Mouse (Mus musculus) lung, postnatal 0 days (tissue): ENCODE data around the gene Syne3. TPM values are rescaled to one million over a fixed set of nuclear protein-coding genes. Genes with fewer than 3 reads are reported as not detected.

Experiments used
- ATAC-seq: fragments of 200-750 bp; cut with Nextera tagmentation; 2 replicates; pipeline ENCODE4 v1.8.0; 2017; ENCODE audit warnings: moderate library complexity
- DNase-seq: peaks from one replicate; pipeline ENCODE4 v3.0.0-alpha.2; 2016; ENCODE audit warnings: low spot score
- H3K27ac ChIP-seq: fragments of 300-500 bp; sonication (generic); 2 replicates; pipeline ENCODE4 v1.5.1; 2014; ENCODE audit warnings: antibody characterized with exemption, mild to moderate bottlenecking, low read length, mixed read lengths
- H3K27me3 ChIP-seq: fragments of 300-500 bp; sonication (generic); replicated peaks from 2 replicates; pipeline ENCODE4 v1.6.1; 2014; ENCODE audit warnings: low read length, mixed read lengths; ENCODE audit not compliant: insufficient read depth
- H3K36me3 ChIP-seq: fragments of 300-500 bp; sonication (generic); 2 replicates; pipeline ENCODE4 v1.6.1; 2014; ENCODE audit warnings: low read length, mixed read lengths; ENCODE audit not compliant: insufficient read depth
- H3K4me1 ChIP-seq: fragments of 300-500 bp; sonication (generic); 2 replicates; pipeline ENCODE4 v1.6.1; 2014; ENCODE audit warnings: antibody characterized with exemption, low read depth, low read length, mixed read lengths; ENCODE audit not compliant: insufficient read depth
- H3K4me2 ChIP-seq: fragments of 300-500 bp; sonication (generic); replicated peaks from 2 replicates; pipeline ENCODE4 v1.6.1; 2014; ENCODE audit warnings: low read depth, mild to moderate bottlenecking, low read length, moderate library complexity, mixed read lengths
- H3K4me3 ChIP-seq: fragments of 300-500 bp; sonication (generic); 2 replicates; pipeline ENCODE4 v1.5.1; 2014; ENCODE audit warnings: low read depth, low read length
- H3K9ac ChIP-seq: fragments of 300-500 bp; sonication (generic); replicated peaks from 2 replicates; pipeline ENCODE4 v1.6.1; 2014; ENCODE audit warnings: low read depth, mild to moderate bottlenecking
- H3K9me3 ChIP-seq: fragments of 300-500 bp; sonication (generic); 2 replicates; pipeline ENCODE4 v1.6.1; 2016; ENCODE audit warnings: low read length, mixed read lengths
- CTCF ChIP-seq: IDR thresholded peaks from 2 replicates; pipeline ENCODE4 v1.5.1; 2016; ENCODE audit warnings: antibody characterized with exemption, mild to moderate bottlenecking
- EP300 ChIP-seq: IDR thresholded peaks from 2 replicates; pipeline ENCODE4 v1.6.1; 2016; ENCODE audit warnings: antibody characterized with exemption, mild to moderate bottlenecking, control low read depth
- WGBS: fragments of 180-500 bp; shearing (Covaris S2); extraction: QIAGEN DNeasy Blood & Tissue Kit; methylation state at CpG from one replicate; pipeline ENCODE4 v1.1.7; 2014; 5-methylcytosine and 5-hydroxymethylcytosine counted together
- polyA plus RNA-seq: library from polyadenylated mRNA; unstranded; fragments of >200 nt; fragmentation: Nextera tagmentation; extraction: Ambion mirVana; gene quantifications from 2 replicates; pipeline ENCODE4 v1.2.1, GENCODE M21; 2015

Gene Syne3
- polyA plus RNA-seq, 1 experiment from 2014 or later: 1.2 TPM

- H3K9ac ChIP-seq: no peak overlapping the region
- no peak for DNase-seq
Observed at GRCm38 (mm10) chr12:105003158-105003557, 6.5 kb downstream of the Syne3 start.

GRCm38 (mm10) chr12:105002340-105003132, 7.1 kb downstream of the Syne3 start:
- DNase-seq: no peak
- Histone ChIP-seq H3K9me3 (no peaks in the 10 kb centered on the region), H3K36me3 (no peaks in the 10 kb centered on the region), H3K4me3 (no peak overlapping the region), H3K9ac (no peak overlapping the region), H3K27me3 (no peaks in the 10 kb centered on the region), H3K4me2 (no peak overlapping the region), H3K27ac (no peak overlapping the region), H3K4me1 (no peaks in the 10 kb centered on the region; the same call in 1 of the 2 replicates)
- TF ChIP-seq CTCF (peak; percentile 37), EP300 (no peak)
- 63% methylated on average over 10 of the region's 10 CpGs for WGBS
- ATAC-seq: no peak

More at GRCm38 (mm10) chr12:105003158-105003557, 6.5 kb downstream of the Syne3 start:
- Histone ChIP-seq H3K27ac (no peak overlapping the region), H3K4me3 (no peak overlapping the region), H3K36me3 (no peaks in the 10 kb centered on the region), H3K27me3 (no peaks in the 10 kb centered on the region), H3K4me2 (no peak overlapping the region), H3K4me1 (no peaks in the 10 kb centered on the region; the same call in 1 of the 2 replicates), H3K9me3 (no peaks in the 10 kb centered on the region)
- TF ChIP-seq EP300: no peak
- TF ChIP-seq CTCF: no peak
- 61% methylated on average over 9 of the region's 9 CpGs for WGBS
- ATAC-seq: no peak

DNA sequence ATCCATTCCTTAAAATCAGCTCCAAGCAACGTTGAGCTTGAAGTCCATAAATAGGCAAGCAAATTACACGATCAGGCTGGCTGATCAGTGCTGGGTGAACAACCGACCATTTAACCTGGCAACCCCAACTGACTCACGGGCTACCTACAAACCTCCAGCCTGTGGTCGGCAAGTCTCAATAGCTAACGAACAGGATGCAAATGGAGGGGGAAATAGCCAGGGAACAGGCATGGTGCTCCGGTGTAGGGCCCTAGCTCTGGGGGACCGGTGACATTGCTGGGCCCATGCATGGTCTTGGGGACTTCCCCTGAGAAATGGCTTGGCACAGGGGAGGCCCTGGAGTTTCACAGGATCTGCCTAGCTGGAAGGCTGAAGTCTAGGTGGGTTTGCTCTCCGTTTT, 8.3 kb downstream of the Syne3 start:
- no peak overlapping the region for H3K9ac ChIP-seq
- no peaks in the 10 kb centered on the region for H3K9me3 ChIP-seq
- DNase-seq (no peak), ATAC-seq (no peak)
- no peak overlapping the region for H3K27ac ChIP-seq
- H3K4me1 ChIP-seq: no peaks in the 10 kb centered on the region; the same call in 1 of the 2 replicates
- TF ChIP-seq EP300 (no peak), CTCF (no peak)
- no peak overlapping the region for H3K4me2 ChIP-seq
- H3K36me3 ChIP-seq: no peaks in the 10 kb centered on the region
- no peak overlapping the region for H3K4me3 ChIP-seq
- WGBS: 82% methylated on average over 9 of the region's 9 CpGs
- no peaks in the 10 kb centered on the region for H3K27me3 ChIP-seq

GRCm38 (mm10) chr12:105000487-105001283, 8.9 kb downstream of the Syne3 start:
- H3K27me3 ChIP-seq: no peaks in the 10 kb centered on the region
- no peak overlapping the region for H3K4me3 ChIP-seq
- no peak overlapping the region for H3K27ac ChIP-seq
- no peak overlapping the region for H3K4me2 ChIP-seq
- H3K9me3 ChIP-seq: no peaks in the 10 kb centered on the region
- 60% methylated on average over 9 of the region's 9 CpGs for WGBS
- DNase-seq (peak; percentile 69), ATAC-seq (peak; percentile 72)
- H3K9ac ChIP-seq: no peak overlapping the region
- H3K4me1 ChIP-seq: no peaks in the 10 kb centered on the region; the same call in 1 of the 2 replicates
- TF ChIP-seq CTCF (no peak), EP300 (no peak)
- no peaks in the 10 kb centered on the region for H3K36me3 ChIP-seq

DNA sequence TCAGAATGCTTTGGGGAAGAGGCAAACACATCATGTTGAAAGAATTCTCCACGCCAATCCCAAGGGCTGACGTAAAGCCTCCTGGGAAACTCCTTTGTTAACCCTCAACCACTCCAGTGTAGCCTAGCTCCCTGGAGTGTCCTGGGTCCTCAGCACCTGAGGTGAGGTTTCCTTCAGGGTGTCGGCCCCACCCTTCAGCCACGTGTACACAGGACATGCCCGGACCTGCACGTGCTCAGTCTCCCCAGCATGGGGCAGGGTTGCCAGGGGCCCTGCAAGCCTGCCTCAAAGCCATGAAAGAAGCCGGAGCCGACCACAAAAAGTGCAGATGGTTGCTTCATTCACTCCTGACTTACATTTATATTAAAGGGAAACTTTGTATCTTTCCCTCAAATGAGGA, 10.4 kb downstream of the Syne3 start:
- peak; percentile 51; the same call in 1 of the 2 replicates for ATAC-seq
- DNase-seq: peak; percentile 40
- H3K4me2 ChIP-seq: no peak overlapping the region
- no peaks in the 10 kb centered on the region for H3K9me3 ChIP-seq
- no peaks in the 10 kb centered on the region for H3K27me3 ChIP-seq
- 52% methylated on average over 8 of the region's 8 CpGs for WGBS
- H3K4me3 ChIP-seq: no peak overlapping the region
- no peaks in the 10 kb centered on the region for H3K36me3 ChIP-seq
- no peak overlapping the region for H3K9ac ChIP-seq
- no peaks in the 10 kb centered on the region; the same call in 1 of the 2 replicates for H3K4me1 ChIP-seq
- H3K27ac ChIP-seq: no peak overlapping the region
- TF ChIP-seq EP300 (no peak), CTCF (no peak)

DNA sequence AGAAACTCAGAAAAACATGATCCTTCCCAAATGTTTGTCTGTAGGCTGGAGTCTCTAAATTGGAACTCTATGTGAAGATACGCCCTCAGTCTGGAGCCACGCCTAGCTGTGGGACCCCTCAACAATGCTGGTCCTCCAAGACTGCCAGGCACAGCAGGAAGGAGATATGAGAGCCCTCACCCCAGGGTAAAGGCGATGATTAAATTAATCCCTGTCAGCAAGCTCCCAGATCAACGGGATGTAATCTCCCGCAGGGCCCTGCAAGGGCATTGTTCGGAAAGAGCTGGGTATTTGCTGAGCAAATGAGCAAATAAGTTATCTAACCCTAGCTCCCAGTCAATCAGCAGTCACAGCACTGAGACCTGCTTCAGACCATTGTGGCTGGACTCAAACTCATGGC, 11.1 kb downstream of the Syne3 start:
- ATAC-seq: no peak
- H3K4me1 ChIP-seq: no peaks in the 10 kb centered on the region; the same call in 1 of the 2 replicates
- H3K4me3 ChIP-seq: no peak overlapping the region
- H3K27me3 ChIP-seq: no peaks in the 10 kb centered on the region
- WGBS: 53% methylated on average over 6 of the region's 6 CpGs
- H3K27ac ChIP-seq: no peak overlapping the region
- H3K9ac ChIP-seq: no peak overlapping the region
- no peaks in the 10 kb centered on the region for H3K9me3 ChIP-seq
- no peak for DNase-seq
- no peaks in the 10 kb centered on the region for H3K36me3 ChIP-seq
- no peak overlapping the region for H3K4me2 ChIP-seq
- TF ChIP-seq CTCF: no peak
- no peak for TF ChIP-seq EP300
